Mouse (Mus musculus): ENCODE measurements around the gene Gm36210.

DNA sequence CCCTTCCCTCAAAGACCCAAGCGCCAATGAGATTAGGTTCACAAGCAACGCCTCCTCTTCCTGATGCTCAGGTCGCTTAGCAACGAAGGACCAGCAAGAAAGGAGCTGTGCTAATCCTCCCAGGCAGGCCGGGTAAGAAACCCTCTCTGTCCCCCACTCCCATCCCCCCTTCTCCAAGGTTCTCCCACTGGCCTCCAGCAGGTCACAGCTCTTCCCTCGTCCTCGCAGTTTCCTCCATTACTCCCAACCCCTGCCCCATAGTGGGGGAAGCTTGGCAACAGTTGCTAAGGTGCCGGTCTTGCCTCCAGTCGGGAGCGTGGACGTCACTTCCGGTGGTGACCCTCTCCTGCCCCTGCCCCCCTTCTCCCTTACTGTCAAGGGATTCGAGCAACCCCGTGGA, 16.2 kb upstream of the Gm36210 start:
- TF ChIP-seq CTCF (IDR thresholded peaks at IDR 0.05; ENCODE audit: insufficient read depth, low read depth, low read length) (no peak), POLR2A (IDR thresholded peaks at IDR 0.05; ENCODE audit: insufficient read depth, low read depth, low read length) (no peak; the same call in 1 of the 2 replicates)
